Mouse (Mus musculus) stomach, postnatal 0 days (tissue): ENCODE data around the gene Syt17.

Experiments
- CTCF ChIP-seq: IDR thresholded peaks from 2 replicates; pipeline ENCODE4 v1.5.1; 2016; ENCODE audit warnings: antibody characterized with exemption, low read depth, mild to moderate bottlenecking, moderate library complexity
- EP300 ChIP-seq: optimal IDR thresholded peaks from 2 replicates; pipeline ENCODE3; 2016; ENCODE audit warnings: antibody characterized with exemption

- TF ChIP-seq CTCF (no peak), EP300 (no peak)
Measured at GRCm38 (mm10) chr7:118480160-118480709, 32.2 kb upstream of the Syt17 start.
